Mouse (Mus musculus): Measurements from ENCODE around the gene Wasl. TPM values are rescaled to one million over a fixed set of nuclear protein-coding genes. Genes with fewer than 3 reads are reported as not detected.

The Wasl gene
- polyA plus RNA-seq, 1 experiment: 62.3 TPM

DNA sequence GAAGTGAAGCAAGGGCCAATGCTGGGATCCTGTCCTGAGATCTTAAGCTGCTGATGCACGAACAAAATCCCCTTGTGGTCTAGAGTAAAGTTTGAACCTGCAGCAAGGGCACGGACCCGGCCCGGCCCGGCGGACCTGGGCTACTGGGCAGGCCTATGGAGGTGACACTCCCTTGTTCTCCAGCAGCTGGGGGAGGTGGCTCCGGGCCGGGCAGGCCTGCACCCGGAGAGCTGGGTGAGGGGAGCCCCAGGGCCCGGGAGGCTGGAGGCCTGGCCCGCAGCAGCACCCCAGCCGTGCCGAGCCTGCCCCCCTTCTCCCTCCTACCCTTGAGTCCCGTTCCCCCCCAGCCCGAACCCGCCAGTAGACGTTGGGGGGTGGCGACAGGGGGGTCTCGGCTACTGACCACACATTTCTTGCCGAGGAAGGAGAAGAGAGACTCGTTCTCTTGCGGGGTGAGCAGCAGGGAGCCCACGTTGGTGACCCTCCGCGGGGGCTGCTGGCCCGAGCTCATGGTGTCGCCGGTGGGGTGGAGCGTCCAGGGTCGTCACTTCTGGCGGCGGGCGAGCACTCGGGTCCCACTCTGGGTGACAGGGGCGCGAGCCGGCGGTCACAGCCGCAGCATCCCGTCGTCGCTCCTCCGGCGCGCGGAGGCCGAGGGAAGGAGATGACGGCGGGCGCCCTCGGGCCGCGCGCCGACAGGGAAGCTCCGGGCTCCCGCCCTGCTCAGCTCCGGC is 509 bp downstream of the Wasl start:
- no peaks in the 10 kb centered on the region for H3K4me1 ChIP-seq (ENCODE audit: control insufficient read depth, insufficient read depth, low read length)
- H3K9me3 ChIP-seq (replicated peaks; ENCODE audit: control insufficient read depth, insufficient read depth, low read length, poor library complexity, severe bottlenecking): no peaks in the 10 kb centered on the region
- peak overlapping the region; percentile 12 for H3K27ac ChIP-seq (ENCODE audit: insufficient read depth, low read length)
- H3K27me3 ChIP-seq (ENCODE audit: control insufficient read depth, insufficient read depth, low read length, poor library complexity, severe bottlenecking): no peaks in the 10 kb centered on the region
- H3K9ac ChIP-seq (ENCODE audit: low read depth, poor library complexity, severe bottlenecking): peak overlapping the region; percentile 95
- H3K4me3 ChIP-seq (ENCODE audit: low read depth, low read length): peak overlapping the region; percentile 74
- H3K36me3 ChIP-seq (ENCODE audit: control insufficient read depth, insufficient read depth, low read length, poor library complexity, severe bottlenecking): peaks cover 4% of the 10 kb centered on the region; the same call in 1 of the 2 replicates
- no peak for TF ChIP-seq POLR2A (IDR thresholded peaks at IDR 0.05; ENCODE audit: insufficient read depth, low read length)
- no peak for TF ChIP-seq CTCF (IDR thresholded peaks at IDR 0.05; ENCODE audit: low read depth, low read length)
- TF ChIP-seq EP300 (IDR thresholded peaks at IDR 0.05; ENCODE audit: insufficient read depth, low read depth, low read length): no peak

- no peak for TF ChIP-seq EP300 (IDR thresholded peaks at IDR 0.05; ENCODE audit: insufficient read depth, low read depth, low read length)
- no peak for TF ChIP-seq POLR2A (IDR thresholded peaks at IDR 0.05; ENCODE audit: insufficient read depth, low read length)
- TF ChIP-seq CTCF (IDR thresholded peaks at IDR 0.05; ENCODE audit: low read depth, low read length): no peak
- H3K4me1 ChIP-seq (ENCODE audit: control insufficient read depth, insufficient read depth, low read length): no peaks in the 10 kb centered on the region
Measured at GRCm38 (mm10) chr6:24663196-24664132, 1.3 kb downstream of the Wasl start.

GRCm38 (mm10) chr6:24662483-24662882 is 2.3 kb downstream of the Wasl start:
- TF ChIP-seq CTCF (IDR thresholded peaks at IDR 0.05; ENCODE audit: low read depth, low read length) (no peak), EP300 (IDR thresholded peaks at IDR 0.05; ENCODE audit: insufficient read depth, low read depth, low read length) (no peak), POLR2A (IDR thresholded peaks at IDR 0.05; ENCODE audit: insufficient read depth, low read length) (no peak)
- Histone ChIP-seq H3K9ac (ENCODE audit: low read depth, poor library complexity, severe bottlenecking) (no peak overlapping the region), H3K4me1 (ENCODE audit: control insufficient read depth, insufficient read depth, low read length) (no peaks in the 10 kb centered on the region), H3K4me3 (ENCODE audit: low read depth, low read length) (no peak overlapping the region), H3K27me3 (ENCODE audit: control insufficient read depth, insufficient read depth, low read length, poor library complexity, severe bottlenecking) (no peaks in the 10 kb centered on the region), H3K36me3 (ENCODE audit: control insufficient read depth, insufficient read depth, low read length, poor library complexity, severe bottlenecking) (peaks cover 4% of the 10 kb centered on the region; the same call in 1 of the 2 replicates), H3K27ac (ENCODE audit: insufficient read depth, low read length) (no peak overlapping the region), H3K9me3 (replicated peaks; ENCODE audit: control insufficient read depth, insufficient read depth, low read length, poor library complexity, severe bottlenecking) (no peaks in the 10 kb centered on the region)

More at GRCm38 (mm10) chr6:24663196-24664132, 1.3 kb downstream of the Wasl start:
- Histone ChIP-seq H3K27me3 (ENCODE audit: control insufficient read depth, insufficient read depth, low read length, poor library complexity, severe bottlenecking) (no peaks in the 10 kb centered on the region), H3K27ac (ENCODE audit: insufficient read depth, low read length) (peak overlapping the region; percentile 12; the same call in 1 of the 2 replicates), H3K9ac (ENCODE audit: low read depth, poor library complexity, severe bottlenecking) (peak overlapping the region; percentile 95), H3K4me3 (ENCODE audit: low read depth, low read length) (peak overlapping the region; percentile 74), H3K9me3 (replicated peaks; ENCODE audit: control insufficient read depth, insufficient read depth, low read length, poor library complexity, severe bottlenecking) (no peaks in the 10 kb centered on the region), H3K36me3 (ENCODE audit: control insufficient read depth, insufficient read depth, low read length, poor library complexity, severe bottlenecking) (peaks cover 4% of the 10 kb centered on the region; the same call in 1 of the 2 replicates)

GRCm38 (mm10) chr6:24661879-24662278 is 2.9 kb downstream of the Wasl start:
- no peaks in the 10 kb centered on the region for H3K27me3 ChIP-seq (ENCODE audit: control insufficient read depth, insufficient read depth, low read length, poor library complexity, severe bottlenecking)
- no peaks in the 10 kb centered on the region for H3K4me1 ChIP-seq (ENCODE audit: control insufficient read depth, insufficient read depth, low read length)
- TF ChIP-seq EP300 (IDR thresholded peaks at IDR 0.05; ENCODE audit: insufficient read depth, low read depth, low read length): no peak
- no peak for TF ChIP-seq CTCF (IDR thresholded peaks at IDR 0.05; ENCODE audit: low read depth, low read length)
- TF ChIP-seq POLR2A (IDR thresholded peaks at IDR 0.05; ENCODE audit: insufficient read depth, low read length): no peak
- H3K9ac ChIP-seq (ENCODE audit: low read depth, poor library complexity, severe bottlenecking): no peak overlapping the region
- H3K27ac ChIP-seq (ENCODE audit: insufficient read depth, low read length): no peak overlapping the region
- H3K9me3 ChIP-seq (replicated peaks; ENCODE audit: control insufficient read depth, insufficient read depth, low read length, poor library complexity, severe bottlenecking): no peaks in the 10 kb centered on the region
- no peak overlapping the region for H3K4me3 ChIP-seq (ENCODE audit: low read depth, low read length)
- peaks cover 4% of the 10 kb centered on the region; the same call in 1 of the 2 replicates for H3K36me3 ChIP-seq (ENCODE audit: control insufficient read depth, insufficient read depth, low read length, poor library complexity, severe bottlenecking)

DNA sequence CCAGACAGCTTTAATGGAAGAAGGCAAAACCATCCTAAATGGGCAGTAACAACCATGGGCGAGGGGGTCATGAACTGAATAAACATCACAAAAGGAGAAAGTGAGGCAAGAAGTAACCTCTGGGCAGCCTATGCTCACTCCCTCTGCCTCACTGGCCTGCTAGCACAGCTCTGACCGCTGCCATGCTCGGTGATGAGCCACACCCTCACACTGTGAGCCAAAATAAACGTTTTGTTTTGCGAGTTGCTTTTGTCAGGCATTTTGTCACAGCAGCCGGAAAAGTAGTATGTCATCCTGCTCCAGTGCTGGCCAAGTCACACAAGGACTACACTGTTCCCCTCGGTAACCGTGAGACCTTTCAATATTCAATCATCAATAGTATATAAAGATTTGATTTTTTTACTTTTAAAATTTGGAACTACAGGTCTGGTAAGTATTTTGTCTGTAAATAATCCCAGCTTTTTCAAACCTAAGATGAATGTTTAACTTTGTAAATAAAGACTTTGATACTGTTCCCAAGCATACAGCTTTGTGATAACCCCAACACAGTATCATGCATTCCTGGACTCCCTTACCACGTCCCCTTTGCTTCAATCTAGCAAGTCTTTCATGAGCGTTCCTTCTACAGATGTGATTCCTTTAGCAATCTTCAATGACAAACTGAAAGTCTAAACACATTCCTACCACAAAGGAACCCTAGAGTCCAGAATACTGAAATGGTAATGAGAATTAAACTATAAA is 7.0 kb downstream of the Wasl start:
- Histone ChIP-seq H3K9ac (ENCODE audit: low read depth, poor library complexity, severe bottlenecking) (no peak overlapping the region), H3K4me1 (ENCODE audit: control insufficient read depth, insufficient read depth, low read length) (no peaks in the 10 kb centered on the region), H3K27me3 (ENCODE audit: control insufficient read depth, insufficient read depth, low read length, poor library complexity, severe bottlenecking) (no peaks in the 10 kb centered on the region), H3K9me3 (replicated peaks; ENCODE audit: control insufficient read depth, insufficient read depth, low read length, poor library complexity, severe bottlenecking) (no peaks in the 10 kb centered on the region), H3K4me3 (ENCODE audit: low read depth, low read length) (no peak overlapping the region), H3K36me3 (ENCODE audit: control insufficient read depth, insufficient read depth, low read length, poor library complexity, severe bottlenecking) (peaks cover 4% of the 10 kb centered on the region; the same call in 1 of the 2 replicates), H3K27ac (ENCODE audit: insufficient read depth, low read length) (no peak overlapping the region)
- TF ChIP-seq CTCF (IDR thresholded peaks at IDR 0.05; ENCODE audit: low read depth, low read length): no peak
